Mouse (Mus musculus): Measurements from ENCODE around the gene D6Ertd527e.
"Not testable (repeated sequence)": the region's sequence is repeated elsewhere in the genome, so short reads cannot be mapped to it uniquely, and the experiment has no call there.

Gene D6Ertd527e

DNA sequence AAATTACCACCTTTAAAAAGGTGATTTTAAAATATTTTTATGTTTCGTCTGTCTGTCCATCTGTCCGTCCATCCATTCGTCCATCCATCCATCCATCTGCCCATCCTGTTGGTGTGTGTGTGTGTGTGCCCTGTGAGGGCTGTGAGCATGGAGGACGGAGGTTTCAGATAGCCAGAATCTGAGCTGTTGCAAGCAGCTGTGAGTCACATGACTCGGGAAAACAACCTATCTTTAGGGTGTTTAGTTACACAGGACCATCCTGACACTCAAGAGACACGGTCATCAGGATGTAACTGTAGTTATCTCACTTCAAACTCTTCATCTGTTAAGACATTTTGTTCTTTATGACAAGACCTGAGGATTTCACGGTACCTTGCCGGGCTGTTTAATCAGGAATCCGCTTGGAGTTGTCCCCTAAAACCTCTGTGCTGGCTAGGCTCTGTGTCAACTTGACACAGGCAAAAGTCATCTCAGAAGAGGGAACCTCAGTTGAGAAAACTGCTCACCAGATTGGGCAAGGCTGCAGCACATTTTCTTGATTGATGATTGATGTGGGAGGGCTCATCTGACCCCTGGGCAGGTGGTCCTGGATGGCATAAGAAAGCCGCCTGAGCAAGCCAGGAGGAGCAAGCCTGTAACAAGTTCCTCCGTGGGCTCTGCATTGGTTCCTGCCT, at the start of gene D6Ertd527e:
D6Ertd527e (plus strand) TSS at position 624 of the 674 bp plus-strand sequence.
- DNase-seq (ENCODE audit: low spot score in 2 of 2), result no peak

DNA sequence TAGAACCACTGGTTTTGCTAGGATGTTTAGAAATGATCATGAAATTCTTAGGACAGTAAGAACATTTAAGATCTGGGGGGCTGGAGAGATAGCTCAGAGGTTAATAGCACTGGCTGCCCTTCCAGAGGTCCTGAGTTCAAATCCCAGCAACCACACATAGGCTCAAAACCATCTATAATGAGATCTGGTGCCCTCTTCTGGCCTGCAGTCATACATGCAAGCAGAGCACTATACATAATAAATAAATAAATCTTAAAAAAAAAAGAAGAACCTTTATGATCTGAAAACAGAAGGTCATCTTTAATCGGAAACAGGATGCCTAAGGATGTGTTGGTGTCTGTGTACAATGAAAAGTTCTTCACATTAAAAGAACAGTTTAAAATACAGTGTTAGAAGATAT, 44.8 kb upstream of the D6Ertd527e start:
- DNase-seq (ENCODE audit: low spot score in 2 of 2), result no peak

DNA sequence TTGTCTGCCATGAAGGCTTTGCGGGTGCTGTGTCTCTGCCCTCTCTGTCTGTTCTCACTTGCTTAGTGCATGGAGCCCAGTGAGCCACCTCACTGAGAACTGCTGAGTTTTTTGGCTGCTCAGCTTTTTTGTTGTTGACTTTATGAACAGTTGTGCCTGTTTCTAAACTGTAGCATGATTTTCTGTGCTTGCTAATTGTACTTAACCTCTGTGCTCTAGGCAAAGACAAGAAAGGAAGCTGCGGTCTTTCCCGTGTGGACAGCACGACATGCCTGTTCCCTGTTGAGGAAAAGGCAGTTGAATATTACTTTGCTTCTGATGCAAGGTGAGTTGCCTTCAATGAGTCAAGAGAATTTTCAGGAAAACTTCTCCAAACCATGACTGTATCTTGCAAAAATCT, 41.0 kb upstream of the D6Ertd527e start:
- DNase-seq (ENCODE audit: low spot score in 2 of 2), result no peak

DNA sequence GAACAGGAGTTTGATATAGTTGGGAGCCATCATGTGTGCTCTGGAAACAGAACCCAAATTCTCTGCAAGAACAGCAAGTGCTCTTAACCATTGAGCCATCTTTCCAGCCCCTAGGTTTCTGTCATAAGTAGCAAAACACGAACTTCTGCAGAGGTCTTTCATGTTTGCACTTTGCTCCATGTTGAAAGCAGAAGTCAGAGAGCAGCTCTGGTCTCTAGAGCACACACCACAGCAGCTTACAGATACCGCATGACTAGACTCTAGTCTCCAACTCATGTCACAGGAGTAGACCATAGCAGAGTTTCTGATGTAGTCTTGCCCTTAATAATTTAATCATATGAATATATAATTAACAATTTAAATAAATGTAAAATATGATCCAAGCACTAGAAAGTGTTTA, 36.3 kb upstream of the D6Ertd527e start:
- no peak for DNase-seq (ENCODE audit: low spot score in 2 of 2)

GRCm38 (mm10) chr6:87069195-87069900, 35.2 kb upstream of the D6Ertd527e start:
- DNase-seq (ENCODE audit: low spot score in 2 of 2), result no peak

GRCm38 (mm10) chr6:87070641-87071040, 33.9 kb upstream of the D6Ertd527e start:
- DNase-seq (ENCODE audit: low spot score in 2 of 2), result no peak

- no peak for DNase-seq (ENCODE audit: low spot score in 2 of 2)
These were observed 31.8 kb upstream of the D6Ertd527e start for GRCm38 (mm10) chr6:87072759-87073158.

DNA sequence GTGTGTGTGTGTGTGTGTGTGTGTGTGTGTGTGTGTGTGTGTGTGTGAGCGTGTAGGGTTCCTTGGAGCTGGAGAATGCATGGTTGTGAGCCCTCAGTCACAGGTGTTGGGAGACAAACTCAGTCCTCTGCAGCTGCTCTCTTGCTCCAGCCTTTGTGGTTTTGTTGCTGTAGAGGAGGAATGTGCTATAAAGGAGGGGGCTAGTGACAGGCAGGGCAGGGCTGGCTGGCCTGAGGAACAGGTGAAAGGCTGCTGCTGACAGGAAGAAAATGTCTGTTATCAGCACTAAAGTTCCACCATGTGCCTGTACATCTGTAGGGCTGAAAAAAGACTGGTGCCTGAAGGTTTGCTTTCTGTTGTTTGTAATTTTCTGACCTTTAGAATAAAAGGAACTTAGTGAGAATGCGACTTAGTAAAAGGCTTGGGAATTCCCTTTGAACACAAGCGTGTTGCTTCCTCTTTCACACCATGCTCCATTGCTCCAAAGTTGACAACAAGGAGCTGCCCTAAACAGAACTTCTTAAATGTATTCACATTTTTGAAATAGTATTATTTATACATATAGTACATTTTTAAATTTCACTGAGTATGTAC, 29.4 kb upstream of the D6Ertd527e start:
- DNase-seq (ENCODE audit: low spot score in 2 of 2), result peak in 1 of 2 experiments; percentile 28

GRCm38 (mm10) chr6:87079457-87079856, 25.1 kb upstream of the D6Ertd527e start:
- DNase-seq (ENCODE audit: low spot score in 2 of 2), result no peak

DNA sequence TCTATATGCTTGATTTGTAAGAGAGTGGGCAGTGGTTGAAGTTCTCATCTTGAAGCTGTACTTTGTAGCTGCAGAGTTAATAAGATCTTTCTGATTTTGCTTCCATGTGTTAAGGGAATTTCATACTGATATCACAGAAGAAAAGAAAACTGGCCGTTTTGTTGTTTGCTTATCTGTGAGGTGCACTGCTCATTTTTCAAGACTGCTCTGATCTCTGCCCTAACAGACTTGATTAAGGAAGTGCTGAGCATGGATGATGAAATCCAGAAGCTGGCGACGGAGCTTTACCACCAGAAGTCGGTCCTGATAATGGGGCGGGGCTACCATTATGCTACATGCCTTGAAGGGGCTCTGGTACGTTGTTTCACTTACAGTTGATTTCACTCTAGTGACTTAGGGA, 19.5 kb upstream of the D6Ertd527e start:
- DNase-seq (ENCODE audit: low spot score in 2 of 2), result no peak

- DNase-seq (ENCODE audit: low spot score in 2 of 2), result no peak
These were observed 16.2 kb upstream of the D6Ertd527e start for GRCm38 (mm10) chr6:87088356-87088755.

DNA sequence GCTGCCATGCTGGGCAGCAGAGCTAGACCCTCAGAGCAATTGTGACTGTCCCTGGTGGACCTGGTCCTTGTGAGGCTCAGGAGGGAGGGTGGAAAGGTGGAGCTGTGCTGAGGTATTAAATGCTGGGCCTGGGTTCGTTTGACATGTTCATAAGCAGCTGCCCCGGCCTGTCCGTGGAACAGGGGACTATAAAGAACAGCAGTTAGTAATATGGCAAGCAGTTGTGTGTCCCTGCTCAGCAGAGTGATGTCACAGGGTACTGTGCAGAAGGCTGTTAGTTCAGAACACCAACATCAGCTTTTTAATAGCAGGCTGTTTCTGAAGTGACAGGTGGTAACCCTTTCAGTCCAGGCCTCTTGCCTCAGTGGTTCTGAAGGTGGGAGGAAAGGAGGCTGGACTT, 13.7 kb upstream of the D6Ertd527e start:
- DNase-seq (ENCODE audit: low spot score in 2 of 2), result no peak

- no peak for DNase-seq (ENCODE audit: low spot score in 2 of 2)
These were observed 12.1 kb upstream of the D6Ertd527e start for GRCm38 (mm10) chr6:87092476-87092875.

DNA sequence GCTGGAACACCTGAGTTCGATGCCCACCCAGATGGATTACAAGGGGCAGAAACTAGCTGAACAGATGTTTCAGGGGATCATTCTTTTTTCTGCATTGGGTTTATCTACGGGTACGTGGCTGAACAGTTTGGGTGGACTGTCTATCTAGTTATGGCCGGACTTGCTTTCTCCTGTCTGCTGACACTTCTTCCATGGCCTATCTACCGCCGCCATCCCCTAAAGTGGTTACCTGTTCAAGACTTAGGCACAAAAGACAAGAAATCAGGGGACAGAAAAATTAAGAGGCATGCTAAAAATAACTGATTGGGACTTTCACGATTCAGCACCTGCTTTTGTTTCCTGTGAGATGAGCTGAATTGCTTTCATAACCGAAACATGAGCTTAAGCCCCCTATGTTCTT, 10.9 kb upstream of the D6Ertd527e start:
- DNase-seq (ENCODE audit: low spot score in 2 of 2), result not testable (repeated sequence)

- no peak for DNase-seq (ENCODE audit: low spot score in 2 of 2)
These were observed 5.3 kb upstream of the D6Ertd527e start for GRCm38 (mm10) chr6:87099261-87099660.

GRCm38 (mm10) chr6:87099671-87100296, 4.8 kb upstream of the D6Ertd527e start:
- no peak for DNase-seq (ENCODE audit: low spot score in 2 of 2)

DNA sequence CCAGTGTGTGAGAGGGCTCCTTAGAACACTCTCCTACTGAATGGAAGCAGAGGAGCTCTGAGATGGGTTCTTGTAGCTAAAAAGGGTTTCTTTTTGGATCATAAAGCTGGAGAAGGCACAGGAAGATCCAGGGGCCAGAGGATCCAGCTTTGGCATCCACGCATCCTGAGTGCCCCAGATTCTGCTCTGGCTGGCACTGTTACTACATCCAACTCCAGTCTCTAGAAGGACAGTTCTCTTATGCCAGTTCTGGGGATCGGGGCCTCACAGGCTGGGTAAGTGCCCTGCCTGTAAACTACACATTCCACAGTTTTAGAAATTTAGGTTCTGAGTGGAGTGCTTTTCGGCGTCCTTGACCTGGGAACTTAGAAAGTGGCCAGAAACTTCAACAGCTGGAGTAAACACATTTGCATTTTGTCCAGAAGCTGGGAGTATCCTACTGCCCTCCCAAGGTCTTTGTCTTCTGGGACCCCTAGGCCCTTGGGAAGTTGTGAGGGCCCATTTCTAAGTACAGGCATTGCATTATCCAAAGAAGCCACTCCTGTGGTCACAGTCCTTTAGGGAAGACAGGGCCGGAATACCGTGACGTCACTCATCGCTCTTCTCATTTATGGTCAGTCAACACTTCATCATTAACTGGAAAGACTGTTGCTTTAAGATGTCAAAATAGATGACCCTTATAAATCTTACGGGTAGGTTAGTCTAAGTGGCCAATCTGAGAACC, 4.1 kb upstream of the D6Ertd527e start:
- DNase-seq (ENCODE audit: low spot score in 2 of 2), result no peak

GRCm38 (mm10) chr6:87101281-87101954, 3.1 kb upstream of the D6Ertd527e start:
- peak; percentile 73 to 87 for DNase-seq (ENCODE audit: low spot score in 2 of 2)

DNA sequence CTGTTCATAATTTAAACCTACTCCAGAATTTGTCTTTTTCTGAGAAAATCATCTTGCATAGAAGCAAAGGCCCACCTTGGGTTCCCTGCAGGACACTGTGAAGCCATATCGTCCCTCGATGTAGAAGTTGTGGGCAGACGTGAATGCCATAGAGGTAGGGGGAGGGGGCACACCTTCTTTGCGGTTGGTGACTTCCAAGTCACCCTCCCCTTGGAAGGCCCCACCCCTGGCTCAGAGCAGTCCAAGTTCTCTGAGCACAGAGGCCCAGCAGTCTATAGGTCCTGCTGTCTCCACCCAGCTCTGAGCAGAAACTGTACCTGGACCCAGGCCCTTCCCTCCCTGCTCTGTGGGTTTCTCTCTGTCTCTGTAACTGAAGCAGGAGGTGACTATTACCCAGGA, 2.6 kb upstream of the D6Ertd527e start:
- no peak for DNase-seq (ENCODE audit: low spot score in 2 of 2)

GRCm38 (mm10) chr6:87102421-87102911, 2.1 kb upstream of the D6Ertd527e start:
- no peak for DNase-seq (ENCODE audit: low spot score in 2 of 2)

DNA sequence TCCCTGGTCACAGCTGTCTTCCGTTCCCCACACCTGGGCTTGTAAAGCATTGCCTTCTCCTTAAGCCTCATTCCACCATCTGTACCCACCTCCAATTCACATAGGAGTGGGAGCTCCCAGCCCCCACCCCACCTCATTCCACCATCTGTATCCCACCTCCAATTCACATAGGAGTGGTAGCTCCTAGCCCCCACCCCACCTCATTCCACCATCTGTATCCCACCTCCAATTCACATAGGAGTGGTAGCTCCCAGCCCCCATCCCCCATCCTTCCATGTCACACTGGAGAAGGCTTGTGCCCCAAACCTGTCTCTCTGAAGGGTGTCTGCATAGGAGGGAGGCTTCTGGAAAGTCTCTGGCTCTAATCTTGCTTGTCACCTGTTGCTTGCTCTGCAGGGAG, 1.2 kb upstream of the D6Ertd527e start:
- DNase-seq (ENCODE audit: low spot score in 2 of 2), result no peak
